7 mouse cellular contexts compared by ENCODE assay signal in genomic region chr4:136898637-136899036, GRCm38 (mm10). TPM values are rescaled to one million over a fixed set of nuclear protein-coding genes. Genes with fewer than 3 reads are reported as not detected.
A peak's percentile ranks its signal among the peaks of the same experiment; 100 is the strongest.
DNase-seq lines count a peak whose midpoint lies in the region; ATAC-seq and TF ChIP-seq lines count a peak whose summit lies in the region.

C1qa (minus strand) TSS chr4:136898803.

- peak within 1 kb of the TSS; percentile 21; the same call in 1 of the 2 replicates for H3K4me3 ChIP-seq in spleen, adult 2 months (ENCODE audit: extremely low read depth, insufficient read depth, insufficient read length)
- no peak within 1 kb of the TSS for H3K4me3 ChIP-seq in forebrain, embryonic 16.5 days (replicated peaks; ENCODE audit: low read length)
- H3K4me3 ChIP-seq in hindbrain, embryonic 12.5 days, result no peak within 1 kb of the TSS
- no peak within 1 kb of the TSS for H3K4me3 ChIP-seq in liver, embryonic 12.5 days

- H3K9me3 ChIP-seq in forebrain, embryonic 16.5 days (ENCODE audit: control insufficient read depth, low read length), result no peaks in the 10 kb centered on the region
- no peaks in the 10 kb centered on the region for H3K9me3 ChIP-seq in hindbrain, embryonic 12.5 days (replicated peaks)
- H3K9me3 ChIP-seq in liver, embryonic 12.5 days (replicated peaks), result no peaks in the 10 kb centered on the region

- no peaks in the 10 kb centered on the region for H3K36me3 ChIP-seq in spleen, adult 2 months (ENCODE audit: control insufficient read depth, insufficient read depth, low read length)
- H3K36me3 ChIP-seq in forebrain, embryonic 16.5 days (ENCODE audit: control insufficient read depth, insufficient read depth), result no peaks in the 10 kb centered on the region
- H3K36me3 ChIP-seq in hindbrain, embryonic 12.5 days, result no peaks in the 10 kb centered on the region
- no peaks in the 10 kb centered on the region for H3K36me3 ChIP-seq in liver, embryonic 12.5 days

- peak within 1 kb of the TSS; percentile 69 for H3K27ac ChIP-seq in spleen, adult 2 months (ENCODE audit: insufficient read depth, low read length)
- no peak within 1 kb of the TSS for H3K27ac ChIP-seq in forebrain, embryonic 16.5 days (ENCODE audit: low read length)
- H3K27ac ChIP-seq in hindbrain, embryonic 12.5 days, result no peak within 1 kb of the TSS
- H3K27ac ChIP-seq in liver, embryonic 12.5 days, result no peak within 1 kb of the TSS

- no peaks in the 10 kb centered on the region for H3K4me1 ChIP-seq in spleen, adult 2 months (ENCODE audit: control insufficient read depth, insufficient read depth, insufficient read length)
- H3K4me1 ChIP-seq in forebrain, embryonic 16.5 days (replicated peaks; ENCODE audit: control insufficient read depth, insufficient read depth, low read length), result peaks cover 4% of the 10 kb centered on the region; the same call in 1 of the 2 replicates
- peaks cover 11% of the 10 kb centered on the region for H3K4me1 ChIP-seq in hindbrain, embryonic 12.5 days
- H3K4me1 ChIP-seq in liver, embryonic 12.5 days, result no peaks in the 10 kb centered on the region

- TF ChIP-seq POLR2A in spleen, adult 2 months (IDR thresholded peaks at IDR 0.05; ENCODE audit: low read depth, low read length), result no peak

- H3K27me3 ChIP-seq in spleen, adult 2 months (ENCODE audit: control insufficient read depth, insufficient read depth, low read length), result no peaks in the 10 kb centered on the region
- H3K27me3 ChIP-seq in forebrain, embryonic 16.5 days (replicated peaks; ENCODE audit: control insufficient read depth, insufficient read depth, low read length), result peaks cover 20% of the 10 kb centered on the region
- peaks cover 50% of the 10 kb centered on the region for H3K27me3 ChIP-seq in hindbrain, embryonic 12.5 days
- peaks cover 63% of the 10 kb centered on the region for H3K27me3 ChIP-seq in liver, embryonic 12.5 days (replicated peaks)

- H3K9ac ChIP-seq in forebrain, embryonic 16.5 days (replicated peaks; ENCODE audit: low read depth, low read length), result no peak within 1 kb of the TSS
- no peak within 1 kb of the TSS for H3K9ac ChIP-seq in hindbrain, embryonic 12.5 days
- H3K9ac ChIP-seq in liver, embryonic 12.5 days, result no peak within 1 kb of the TSS

- no peak for DNase-seq in spleen, adult 2 months (ENCODE audit: low read depth in 1 of 2, low spot score in 2 of 2)
- DNase-seq in spleen, adult 12 weeks (ENCODE audit: low spot score), result no peak
- no peak for DNase-seq in spleen, postnatal 14 days (ENCODE audit: low spot score in 2 of 2)
- no peak for DNase-seq in cerebellum, adult 18-20 months

- no peak for ATAC-seq in forebrain, embryonic 16.5 days
- no peak for ATAC-seq in hindbrain, embryonic 12.5 days (ENCODE audit: low FRiP score)
- no peak for ATAC-seq in liver, embryonic 12.5 days

- TF ChIP-seq CTCF in spleen, adult 2 months (IDR thresholded peaks at IDR 0.05; ENCODE audit: extremely low read depth, insufficient read depth, insufficient read length, insufficient replicate concordance), result no peak

- WGBS in spleen, adult 2 months, result 68% methylated on average over 9 of the region's 9 CpGs
- WGBS in forebrain, embryonic 16.5 days, result 79% methylated on average over 9 of the region's 9 CpGs
- 81% methylated on average over 9 of the region's 9 CpGs for WGBS in hindbrain, embryonic 12.5 days
- WGBS in liver, embryonic 12.5 days (ENCODE audit: insufficient replicate concordance), result 60% methylated on average over 9 of the region's 9 CpGs

- no peak within 1 kb of the TSS for H3K4me2 ChIP-seq in forebrain, embryonic 16.5 days (ENCODE audit: low read length)
- no peak within 1 kb of the TSS for H3K4me2 ChIP-seq in hindbrain, embryonic 12.5 days (replicated peaks)
- H3K4me2 ChIP-seq in liver, embryonic 12.5 days, result no peak within 1 kb of the TSS

RNA-seq across cellular contexts. Expression of gene C1qa, which starts in this region (rescaled TPM):
- polyA plus RNA-seq in spleen, adult 2 months (2012; rRNA removed), result 214 and 227 TPM in 2 replicates
- polyA plus RNA-seq in forebrain, embryonic 16.5 days (2015; fragmentation: Nextera tagmentation; extraction: Ambion mirVana), result 16.8 and 24.6 TPM in 2 replicates
- polyA plus RNA-seq in hindbrain, embryonic 12.5 days (2016; fragmentation: Nextera tagmentation; extraction: Ambion mirVana), result 14.6 and 17.8 TPM in 2 replicates
- 24.8 and 26.2 TPM in 2 replicates for polyA plus RNA-seq in liver, embryonic 12.5 days (2016; fragmentation: Nextera tagmentation; extraction: Ambion mirVana)
